Mouse (Mus musculus) embryonic facial prominence, embryonic 13.5 days (tissue): ENCODE data around the gene Prkn. TPM values are rescaled to one million over a fixed set of nuclear protein-coding genes. Genes with fewer than 3 reads are reported as not detected.

Experiments used
- ATAC-seq: fragments of 200-750 bp; cut with Nextera tagmentation; 2 replicates; pipeline ENCODE4 v1.8.0; 2017; ENCODE audit warnings: low read depth; ENCODE audit not compliant: insufficient number of reproducible peaks, insufficient read depth, low FRiP score, low TSS enrichment
- H3K27ac ChIP-seq: fragments of 300-500 bp; sonication (generic); 2 replicates; pipeline ENCODE4 v1.5.1; 2015; ENCODE audit warnings: moderate library complexity, mild to moderate bottlenecking, inconsistent platforms
- H3K27me3 ChIP-seq: fragments of 300-500 bp; sonication (generic); 2 replicates; pipeline ENCODE4 v1.6.1; 2015; ENCODE audit warnings: mild to moderate bottlenecking, inconsistent platforms
- H3K36me3 ChIP-seq: fragments of 300-500 bp; sonication (generic); 2 replicates; pipeline ENCODE4 v1.6.1; 2015; ENCODE audit warnings: mild to moderate bottlenecking, inconsistent platforms
- H3K4me1 ChIP-seq: fragments of 300-500 bp; sonication (generic); 2 replicates; pipeline ENCODE4 v1.6.1; 2015; ENCODE audit warnings: inconsistent platforms
- H3K4me2 ChIP-seq: fragments of 300-500 bp; sonication (generic); 2 replicates; pipeline ENCODE4 v1.6.1; 2015; ENCODE audit warnings: moderate library complexity, mild to moderate bottlenecking, inconsistent platforms
- H3K4me3 ChIP-seq: fragments of 300-500 bp; sonication (generic); 2 replicates; pipeline ENCODE4 v1.5.1; 2015; ENCODE audit warnings: mild to moderate bottlenecking, inconsistent platforms
- H3K9ac ChIP-seq: fragments of 300-500 bp; sonication (generic); 2 replicates; pipeline ENCODE4 v1.6.1; 2015; ENCODE audit warnings: mild to moderate bottlenecking, inconsistent platforms
- H3K9me3 ChIP-seq: fragments of 300-500 bp; sonication (generic); 2 replicates; pipeline ENCODE4 v1.6.1; 2016; ENCODE audit warnings: inconsistent platforms
- WGBS: fragments of 180-500 bp; shearing (Covaris S2); methylation state at CpG from one replicate; pipeline ENCODE4 v1.1.7; 2015; ENCODE audit warnings: mixed read lengths; 5-methylcytosine and 5-hydroxymethylcytosine counted together
- polyA plus RNA-seq: library from polyadenylated mRNA; unstranded; fragments of >200 nt; fragmentation: Nextera tagmentation; extraction: Ambion mirVana; gene quantifications from 2 replicates; pipeline ENCODE4 v1.2.1, GENCODE M21; 2015

The Prkn gene
- polyA plus RNA-seq, 1 experiment from 2014 or later = 1.1 TPM

GRCm38 (mm10) chr17:11419484-11419883 is 579.3 kb downstream of the Prkn start:
- H3K4me2 ChIP-seq = no peak overlapping the region
- H3K4me3 ChIP-seq = no peak overlapping the region
- no peak overlapping the region for H3K9ac ChIP-seq
- no peaks in the 10 kb centered on the region for H3K27me3 ChIP-seq
- no peaks in the 10 kb centered on the region for H3K4me1 ChIP-seq
- WGBS = 77% methylated on average over 3 of the region's 3 CpGs
- no peak for ATAC-seq
- no peaks in the 10 kb centered on the region for H3K9me3 ChIP-seq
- no peaks in the 10 kb centered on the region for H3K36me3 ChIP-seq
- H3K27ac ChIP-seq = no peak overlapping the region

- no peak overlapping the region for H3K27ac ChIP-seq
- H3K4me2 ChIP-seq = no peak overlapping the region
- no peak for ATAC-seq
- no peaks in the 10 kb centered on the region for H3K27me3 ChIP-seq
- 89% methylated on average over 6 of the region's 6 CpGs for WGBS
- no peaks in the 10 kb centered on the region for H3K36me3 ChIP-seq
- H3K9ac ChIP-seq = no peak overlapping the region
- H3K4me1 ChIP-seq = no peaks in the 10 kb centered on the region
- H3K9me3 ChIP-seq = no peaks in the 10 kb centered on the region
- H3K4me3 ChIP-seq = no peak overlapping the region
These were observed 580.7 kb downstream of the Prkn start for GRCm38 (mm10) chr17:11420839-11421238.

- no peaks in the 10 kb centered on the region for H3K36me3 ChIP-seq
- H3K9ac ChIP-seq = no peak overlapping the region
- no peaks in the 10 kb centered on the region for H3K27me3 ChIP-seq
- no peaks in the 10 kb centered on the region for H3K4me1 ChIP-seq
- H3K4me3 ChIP-seq = no peak overlapping the region
- H3K27ac ChIP-seq = no peak overlapping the region
- no peak for ATAC-seq
- no peak overlapping the region for H3K4me2 ChIP-seq
- H3K9me3 ChIP-seq = no peaks in the 10 kb centered on the region
- 66% methylated on average over 5 of the region's 5 CpGs for WGBS
These were observed 581.2 kb downstream of the Prkn start for GRCm38 (mm10) chr17:11421264-11421940.

GRCm38 (mm10) chr17:11431323-11431722 is 591.1 kb downstream of the Prkn start:
- Histone ChIP-seq H3K4me2 (no peak overlapping the region), H3K9ac (no peak overlapping the region), H3K9me3 (no peaks in the 10 kb centered on the region), H3K27me3 (no peaks in the 10 kb centered on the region), H3K27ac (no peak overlapping the region), H3K36me3 (no peaks in the 10 kb centered on the region), H3K4me1 (no peaks in the 10 kb centered on the region), H3K4me3 (no peak overlapping the region)
- ATAC-seq = no peak
- WGBS = 81% methylated on average over 2 of the region's 2 CpGs

- Histone ChIP-seq H3K4me1 (no peaks in the 10 kb centered on the region), H3K36me3 (no peaks in the 10 kb centered on the region), H3K4me2 (no peak overlapping the region), H3K4me3 (no peak overlapping the region), H3K9ac (no peak overlapping the region), H3K27ac (no peak overlapping the region), H3K9me3 (no peaks in the 10 kb centered on the region), H3K27me3 (no peaks in the 10 kb centered on the region)
- no peak for ATAC-seq
- WGBS = 81% methylated on average over 2 of the region's 2 CpGs
These were observed 592.4 kb downstream of the Prkn start for GRCm38 (mm10) chr17:11432593-11432992.

- WGBS = 86% methylated on average over 2 of the region's 2 CpGs
- Histone ChIP-seq H3K27ac (no peak overlapping the region), H3K36me3 (no peaks in the 10 kb centered on the region), H3K4me3 (no peak overlapping the region), H3K9me3 (no peaks in the 10 kb centered on the region), H3K4me2 (no peak overlapping the region), H3K9ac (no peak overlapping the region), H3K27me3 (no peaks in the 10 kb centered on the region), H3K4me1 (no peaks in the 10 kb centered on the region)
- no peak for ATAC-seq
These were observed 622.5 kb downstream of the Prkn start for GRCm38 (mm10) chr17:11462721-11463120.

- Histone ChIP-seq H3K27ac (no peak overlapping the region), H3K36me3 (no peaks in the 10 kb centered on the region), H3K4me3 (no peak overlapping the region), H3K9me3 (no peaks in the 10 kb centered on the region), H3K27me3 (no peaks in the 10 kb centered on the region), H3K4me1 (no peaks in the 10 kb centered on the region), H3K9ac (no peak overlapping the region), H3K4me2 (no peak overlapping the region)
- ATAC-seq = no peak
- WGBS = 82% methylated on average over 2 of the region's 2 CpGs
These were observed 625.9 kb downstream of the Prkn start for GRCm38 (mm10) chr17:11466095-11466494.

GRCm38 (mm10) chr17:11468624-11469023 is 628.4 kb downstream of the Prkn start:
- Histone ChIP-seq H3K27ac (no peak overlapping the region), H3K36me3 (no peaks in the 10 kb centered on the region), H3K9ac (no peak overlapping the region), H3K4me3 (no peak overlapping the region), H3K27me3 (no peaks in the 10 kb centered on the region), H3K4me2 (no peak overlapping the region), H3K4me1 (no peaks in the 10 kb centered on the region), H3K9me3 (no peaks in the 10 kb centered on the region)
- 91% methylated on average over 2 of the region's 2 CpGs for WGBS
- ATAC-seq = no peak

GRCm38 (mm10) chr17:11483032-11483431 is 642.8 kb downstream of the Prkn start:
- ATAC-seq = no peak
- 82% methylated on average over 2 of the region's 2 CpGs for WGBS
- Histone ChIP-seq H3K4me3 (no peak overlapping the region), H3K4me2 (no peak overlapping the region), H3K27me3 (no peaks in the 10 kb centered on the region), H3K9me3 (no peaks in the 10 kb centered on the region), H3K9ac (no peak overlapping the region), H3K27ac (no peak overlapping the region), H3K4me1 (no peaks in the 10 kb centered on the region), H3K36me3 (no peaks in the 10 kb centered on the region)

- Histone ChIP-seq H3K27me3 (no peaks in the 10 kb centered on the region), H3K4me2 (no peak overlapping the region), H3K4me1 (no peaks in the 10 kb centered on the region), H3K9me3 (no peaks in the 10 kb centered on the region; the same call in 1 of the 2 replicates), H3K36me3 (no peaks in the 10 kb centered on the region), H3K4me3 (no peak overlapping the region), H3K9ac (no peak overlapping the region), H3K27ac (no peak overlapping the region)
- no peak for ATAC-seq
- WGBS = 84% methylated on average over 4 of the region's 4 CpGs
These were observed 649.9 kb downstream of the Prkn start for GRCm38 (mm10) chr17:11490051-11490450.

GRCm38 (mm10) chr17:11502556-11502955 is 662.4 kb downstream of the Prkn start:
- Histone ChIP-seq H3K9ac (no peak overlapping the region), H3K27me3 (no peaks in the 10 kb centered on the region), H3K36me3 (no peaks in the 10 kb centered on the region), H3K27ac (no peak overlapping the region), H3K4me2 (no peak overlapping the region), H3K9me3 (no peaks in the 10 kb centered on the region), H3K4me3 (no peak overlapping the region), H3K4me1 (no peaks in the 10 kb centered on the region)
- no peak for ATAC-seq
- WGBS = 72% methylated on average over 7 of the region's 7 CpGs

- Histone ChIP-seq H3K4me1 (no peaks in the 10 kb centered on the region), H3K4me2 (no peak overlapping the region), H3K9me3 (no peaks in the 10 kb centered on the region), H3K27ac (no peak overlapping the region), H3K4me3 (no peak overlapping the region), H3K27me3 (no peaks in the 10 kb centered on the region), H3K9ac (no peak overlapping the region), H3K36me3 (no peaks in the 10 kb centered on the region)
- no peak for ATAC-seq
- 91% methylated on average over 3 of the region's 3 CpGs for WGBS
These were observed 664.3 kb downstream of the Prkn start for GRCm38 (mm10) chr17:11504496-11504895.
